Mouse (Mus musculus): ENCODE results near the gene Hdac5.

The Hdac5 gene

DNA sequence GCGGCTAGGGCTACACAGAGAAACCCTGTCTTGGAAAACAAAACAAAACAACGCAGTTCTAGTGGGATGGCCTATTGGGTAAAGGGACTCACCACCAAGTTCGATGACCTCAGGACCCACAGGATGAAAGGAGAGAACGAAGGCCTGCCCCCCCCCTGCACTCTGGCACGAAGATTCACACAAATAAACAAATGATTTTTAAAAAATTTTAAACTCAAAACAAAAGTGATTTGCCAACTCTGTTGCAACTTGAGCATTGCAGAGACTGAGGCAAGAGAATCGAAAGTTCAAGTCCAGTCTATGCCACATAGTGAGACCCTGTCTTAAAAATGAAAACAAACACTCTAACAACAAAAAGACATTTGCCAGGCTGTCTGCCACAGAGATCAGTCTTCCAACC lies 10.7 kb upstream of the Hdac5 start:
- DNase-seq (ENCODE audit: low spot score in 2 of 2): no peak

DNA sequence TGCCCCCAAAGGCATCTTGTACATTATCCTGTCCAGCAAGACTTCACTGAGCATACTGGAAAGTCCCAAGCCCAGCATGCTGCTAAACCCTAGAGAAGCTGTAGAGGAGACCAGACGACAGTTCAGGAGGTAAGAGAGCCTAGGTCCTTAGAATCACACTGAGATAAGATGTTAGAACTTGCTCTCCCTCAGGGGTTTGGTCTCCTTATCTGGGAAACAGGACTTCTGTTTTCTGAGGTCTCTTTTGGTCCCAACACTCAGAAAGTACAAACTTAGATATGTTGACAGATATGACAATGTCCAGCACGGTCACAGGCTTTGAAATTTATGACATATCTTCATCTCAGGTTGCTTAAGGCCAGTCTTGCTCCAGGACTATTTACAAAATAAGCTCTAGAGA lies 6.1 kb upstream of the Hdac5 start:
- DNase-seq (ENCODE audit: low spot score in 2 of 2): no peak

DNA sequence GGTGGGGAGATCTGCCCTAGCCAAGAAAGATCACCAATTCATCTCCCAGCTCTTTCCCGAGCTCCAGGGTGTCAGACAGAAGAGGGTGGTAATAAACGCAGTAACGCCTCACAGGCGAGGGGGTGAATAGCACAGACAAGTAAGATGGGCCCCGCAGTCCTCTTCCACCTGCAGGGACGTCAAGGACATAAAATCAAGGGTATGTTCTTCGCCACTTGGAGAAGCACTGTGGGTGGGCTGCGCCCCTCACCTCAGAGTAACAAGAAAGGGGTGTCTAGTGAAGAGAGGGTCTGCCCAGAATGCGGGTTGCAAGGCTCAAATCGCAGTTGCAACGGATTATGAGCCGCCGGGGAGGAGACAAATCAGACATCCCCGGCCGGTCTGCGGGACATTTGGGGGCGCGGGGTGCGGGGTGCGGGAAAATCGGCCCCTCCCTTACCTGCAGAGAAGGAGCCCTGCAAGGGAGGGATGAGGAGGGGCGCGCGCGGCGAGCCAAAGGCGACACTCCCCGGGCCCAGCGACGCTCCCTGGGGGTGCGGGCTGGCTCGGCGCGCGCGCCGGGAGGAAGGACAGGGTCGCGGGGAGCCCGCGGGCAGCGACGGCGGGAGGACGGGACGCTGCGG lies 524 bp downstream of the Hdac5 start:
- DNase-seq (ENCODE audit: low spot score in 2 of 2): peak in 1 of 2 experiments; percentile 48

DNA sequence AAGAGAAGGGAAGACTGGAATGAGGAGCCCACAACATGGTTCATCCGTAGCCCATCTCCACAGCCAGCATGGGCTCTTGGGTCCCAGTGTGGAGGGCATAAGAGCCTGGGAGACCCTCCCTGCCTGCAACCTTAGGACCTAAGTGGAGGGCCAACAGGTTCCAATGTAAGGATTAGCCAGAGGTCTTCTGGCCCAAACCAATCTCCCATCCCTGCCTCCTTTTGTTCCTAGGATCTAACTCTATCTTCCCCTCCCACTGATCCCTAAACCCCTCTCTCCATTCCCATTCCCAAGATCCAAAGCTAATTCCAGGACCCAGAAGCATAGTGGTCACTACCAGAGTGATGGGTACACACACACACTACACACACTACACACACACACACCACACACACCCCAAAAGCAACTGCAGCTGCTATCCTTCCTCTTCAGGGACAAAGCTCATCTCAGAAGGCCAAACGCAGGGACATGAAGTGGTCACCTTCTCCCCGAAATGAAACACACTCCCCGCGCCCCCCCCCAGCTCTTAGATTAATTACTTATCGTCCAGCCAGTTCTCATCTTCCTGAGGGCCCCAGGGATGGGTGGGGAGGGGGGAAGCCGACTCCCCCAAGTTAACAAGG lies 1.2 kb downstream of the Hdac5 start:
- DNase-seq (ENCODE audit: low spot score in 2 of 2): no peak

DNA sequence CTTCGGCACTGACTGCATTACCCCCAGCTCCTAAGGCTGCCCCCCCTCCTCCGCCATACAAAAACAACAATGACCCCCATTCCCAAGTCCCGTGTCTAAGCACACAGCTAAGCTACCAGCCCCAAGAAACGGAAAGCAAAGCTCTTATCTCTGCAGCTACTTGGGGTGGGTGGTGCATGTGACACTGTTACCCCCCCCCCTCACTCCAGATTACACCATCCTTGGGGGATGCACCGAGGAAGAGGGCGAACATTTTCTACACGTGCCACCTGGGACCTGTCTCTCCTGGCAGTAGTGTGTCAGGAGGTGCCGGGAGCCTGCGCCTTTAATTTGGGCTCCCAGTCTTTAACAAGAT lies 1.8 kb downstream of the Hdac5 start:
- no peak for DNase-seq (ENCODE audit: low spot score in 2 of 2)

DNA sequence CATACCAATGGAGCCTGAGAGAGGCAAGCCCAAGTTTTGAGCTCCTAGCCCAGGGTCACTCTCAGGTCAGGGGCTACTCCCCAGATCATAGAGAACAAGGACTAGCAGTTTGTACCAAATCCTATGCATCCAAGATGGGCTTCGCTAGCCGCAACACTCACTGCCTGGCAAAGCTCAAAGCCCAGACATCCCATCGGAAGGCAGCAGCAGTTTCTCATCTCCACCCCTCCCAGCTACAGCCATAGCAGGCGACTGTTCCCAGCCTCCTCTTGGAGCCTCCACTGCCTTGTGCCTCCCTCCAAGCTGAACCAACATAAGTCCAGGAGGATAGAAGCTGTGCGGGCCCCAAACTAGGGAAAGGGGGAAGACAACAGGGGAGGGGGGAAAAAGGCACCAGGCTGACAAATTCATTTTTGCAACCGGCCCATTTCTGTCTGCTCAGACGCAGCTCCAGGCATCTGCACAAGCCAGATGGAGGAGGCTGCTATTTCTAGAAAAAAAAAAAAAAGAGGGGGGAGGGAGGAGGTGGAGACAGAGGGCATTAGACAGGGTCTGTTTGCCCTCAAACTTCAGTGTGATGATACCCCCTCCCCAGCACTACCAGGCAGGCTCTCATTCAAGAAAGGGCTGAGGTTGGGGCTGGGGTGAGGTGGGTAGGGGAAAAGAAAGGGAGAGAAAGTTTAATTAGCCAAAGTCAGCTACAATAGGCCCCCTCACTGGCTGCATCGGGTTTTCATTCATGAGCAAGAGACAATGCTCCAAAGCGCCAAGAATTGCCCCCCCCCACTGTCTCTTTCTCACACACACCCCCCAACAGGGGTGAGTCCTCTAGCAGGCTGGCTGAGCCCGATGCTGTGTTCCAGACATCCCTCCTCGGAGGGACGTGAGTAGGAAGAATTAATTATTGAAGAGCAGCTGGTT lies 2.4 kb downstream of the Hdac5 start:
- peak in 1 of 2 experiments; percentile 51 for DNase-seq (ENCODE audit: low spot score in 2 of 2)

DNA sequence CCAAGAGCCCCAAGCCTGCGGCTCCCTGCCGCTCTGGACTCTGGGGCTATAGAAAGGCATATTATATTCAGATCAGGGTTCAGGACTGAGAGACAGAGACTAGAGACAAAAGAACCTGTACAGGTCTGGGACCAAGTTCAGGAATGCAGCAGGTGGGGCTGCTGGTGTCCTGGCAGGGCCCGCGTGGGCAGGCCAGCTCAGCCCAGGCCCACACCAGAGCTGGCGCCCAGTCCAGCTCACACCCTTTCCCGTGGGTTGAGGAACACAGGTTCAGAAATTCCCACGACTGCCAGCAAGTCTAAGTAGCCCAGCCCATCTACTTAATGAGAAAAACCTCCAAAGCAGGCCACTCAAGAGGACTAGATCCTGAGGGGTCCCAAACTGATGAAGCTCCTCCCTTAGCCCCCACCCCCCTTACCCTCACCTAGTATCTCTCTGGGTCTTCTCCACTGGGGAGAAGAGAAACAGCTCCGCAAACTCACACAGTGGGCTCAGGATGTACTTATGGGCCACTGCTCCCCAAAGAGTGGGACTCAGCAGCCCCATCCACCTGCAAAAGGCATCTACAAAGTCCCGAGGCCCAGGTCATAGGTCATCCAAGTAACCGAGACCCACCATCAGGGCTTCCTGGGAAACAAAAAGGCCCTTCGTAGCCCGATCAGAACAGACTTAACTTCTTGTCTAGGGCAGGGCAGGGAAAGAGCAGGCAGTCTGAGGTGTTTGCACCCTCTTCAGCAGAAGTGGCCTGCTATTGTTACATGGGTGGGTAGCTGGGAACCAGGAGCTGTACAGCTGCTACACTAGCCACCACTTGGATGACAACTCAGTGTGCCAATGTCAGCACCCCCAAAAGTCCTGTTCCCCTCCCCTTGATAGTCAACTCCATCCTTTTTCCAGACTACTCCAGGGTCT lies 3.6 kb downstream of the Hdac5 start:
- DNase-seq (ENCODE audit: low spot score in 2 of 2): peak in 1 of 2 experiments; percentile 33

DNA sequence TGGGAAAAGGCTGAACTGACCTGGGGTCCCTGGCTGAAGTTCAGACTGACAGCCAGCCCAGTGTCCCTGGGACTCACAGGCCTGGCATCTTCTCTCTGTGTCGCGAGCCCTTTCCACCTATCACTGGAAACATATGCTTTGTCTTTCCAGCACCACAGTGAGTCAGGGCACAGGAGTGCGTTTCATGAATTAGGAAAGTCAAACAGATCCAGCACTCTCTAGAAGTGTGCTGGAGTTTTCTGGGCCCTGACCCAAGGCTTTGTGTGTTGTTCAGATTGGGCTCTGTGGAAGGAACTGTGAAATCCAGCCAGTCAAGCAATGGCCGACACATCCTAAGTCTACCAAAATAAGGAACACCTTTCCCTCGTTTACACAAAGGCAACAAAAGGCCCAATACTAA lies 4.7 kb downstream of the Hdac5 start:
- DNase-seq (ENCODE audit: low spot score in 2 of 2): no peak

DNA sequence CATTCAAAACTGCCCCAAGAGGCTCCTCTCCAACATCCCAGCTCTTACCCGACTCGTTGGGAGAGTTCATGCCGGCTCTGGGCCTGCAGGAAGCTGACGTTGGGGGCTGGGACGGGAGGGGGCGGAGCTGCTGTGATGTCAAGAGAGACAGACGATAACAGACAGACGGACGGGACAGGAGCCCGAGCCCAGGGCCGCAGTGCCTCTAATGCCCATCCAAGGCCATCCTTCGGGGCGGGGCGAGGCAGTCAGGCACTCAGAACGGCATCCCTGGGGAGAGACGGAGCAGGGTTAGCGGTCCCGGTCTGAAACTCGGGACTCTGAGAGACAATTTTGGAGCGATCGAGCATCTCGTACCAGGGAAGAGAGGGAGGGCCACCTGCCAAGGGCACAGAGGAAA lies 5.3 kb downstream of the Hdac5 start:
- peak in 1 of 2 experiments; percentile 32 for DNase-seq (ENCODE audit: low spot score in 2 of 2)

DNA sequence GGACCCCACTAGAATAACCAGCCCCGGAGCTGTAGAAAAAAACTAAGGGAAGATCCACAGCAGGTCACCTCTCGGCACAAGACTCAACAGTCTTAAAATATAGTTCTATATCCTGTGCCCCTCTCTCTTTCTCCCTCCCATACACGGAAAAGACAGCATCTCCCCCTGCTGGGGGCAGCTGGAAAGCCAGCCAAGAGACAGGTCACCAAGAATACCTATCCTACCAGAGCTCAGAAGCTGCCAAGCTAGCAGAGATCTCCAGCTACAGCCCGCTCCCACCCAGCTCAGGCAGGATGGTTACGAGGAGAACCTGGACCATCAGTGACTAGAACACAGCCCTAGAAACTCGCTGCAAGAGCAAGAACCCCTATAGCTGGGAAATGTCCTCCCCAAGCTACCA lies 6.8 kb downstream of the Hdac5 start:
- DNase-seq (ENCODE audit: low spot score in 2 of 2): peak; percentile 62 to 75

DNA sequence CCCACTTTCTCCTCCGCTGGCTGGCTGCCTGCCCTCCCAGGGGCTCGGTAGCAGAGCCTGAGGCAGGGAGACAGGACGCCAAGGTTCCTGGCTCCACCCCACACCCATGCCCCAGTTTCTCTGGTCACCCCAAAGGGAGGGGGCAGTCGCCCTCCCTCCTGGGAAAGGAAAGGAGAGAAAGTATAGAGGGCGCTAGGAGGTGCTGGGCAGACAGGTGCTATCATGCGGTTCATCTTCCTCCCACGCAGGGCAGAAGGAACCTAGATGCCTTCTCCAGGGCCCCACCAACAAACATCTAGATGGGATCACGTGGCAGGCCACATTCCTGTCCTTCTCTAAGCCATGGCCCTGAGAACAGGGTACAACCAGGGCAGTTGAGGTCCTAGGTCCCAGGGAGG lies 8.0 kb downstream of the Hdac5 start:
- peak; percentile 54 to 58 for DNase-seq (ENCODE audit: low spot score in 2 of 2)

DNA sequence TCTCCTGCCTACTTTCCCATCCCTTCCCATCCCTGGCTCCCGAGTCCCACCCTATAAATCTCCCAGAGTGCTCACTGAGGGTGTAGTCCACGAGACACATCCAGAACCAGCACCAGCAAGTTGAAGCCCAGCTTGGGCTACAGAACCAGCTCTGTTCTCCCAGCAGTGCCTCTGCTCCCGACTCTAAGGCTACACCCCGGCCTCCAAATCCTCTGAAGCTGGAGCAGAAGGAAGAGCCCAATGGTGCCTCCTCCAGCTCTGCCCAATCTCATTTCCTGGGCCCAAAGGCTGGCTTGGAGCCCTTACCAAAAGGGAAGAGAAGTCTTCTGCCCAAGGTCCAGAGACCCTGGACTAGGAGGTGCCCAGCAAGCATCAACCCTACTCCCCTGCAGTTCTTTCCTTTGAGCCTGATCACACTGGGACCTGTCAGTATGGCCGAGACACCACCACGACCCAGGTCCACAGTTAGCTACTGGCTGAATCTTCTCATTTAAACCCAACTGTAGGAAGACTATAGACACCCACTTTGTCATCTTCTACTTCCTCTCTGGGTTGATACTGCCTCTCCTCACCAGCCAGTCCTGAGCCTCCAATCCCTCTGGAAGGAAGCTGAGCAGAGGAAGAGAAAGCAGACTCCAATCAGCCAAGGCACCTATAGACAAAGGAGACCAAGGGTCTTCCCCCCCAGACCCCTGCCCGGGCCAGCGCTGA lies 8.6 kb downstream of the Hdac5 start:
- no peak for DNase-seq (ENCODE audit: low spot score in 2 of 2)

DNA sequence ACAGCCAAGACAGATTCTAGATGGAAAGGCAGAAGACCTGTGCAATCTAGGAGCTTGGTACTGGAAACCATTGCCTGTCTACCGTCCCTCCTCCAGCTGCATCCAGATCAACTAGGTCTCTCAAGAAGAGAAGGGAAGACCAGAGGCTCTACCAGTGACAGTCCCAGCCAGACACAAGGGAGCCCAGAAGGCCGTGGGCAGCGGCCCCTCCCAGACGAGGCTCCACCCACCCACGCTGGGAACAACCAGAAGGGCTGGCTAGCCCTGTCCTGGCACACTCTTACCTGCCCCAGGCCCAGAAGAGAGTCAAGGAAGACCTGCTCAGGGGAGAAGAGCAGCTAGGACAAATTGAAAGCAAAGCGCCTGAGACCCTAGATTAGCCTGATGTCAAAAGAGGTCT lies 9.5 kb downstream of the Hdac5 start:
- DNase-seq (ENCODE audit: low spot score in 2 of 2): peak; percentile 34 to 38

DNA sequence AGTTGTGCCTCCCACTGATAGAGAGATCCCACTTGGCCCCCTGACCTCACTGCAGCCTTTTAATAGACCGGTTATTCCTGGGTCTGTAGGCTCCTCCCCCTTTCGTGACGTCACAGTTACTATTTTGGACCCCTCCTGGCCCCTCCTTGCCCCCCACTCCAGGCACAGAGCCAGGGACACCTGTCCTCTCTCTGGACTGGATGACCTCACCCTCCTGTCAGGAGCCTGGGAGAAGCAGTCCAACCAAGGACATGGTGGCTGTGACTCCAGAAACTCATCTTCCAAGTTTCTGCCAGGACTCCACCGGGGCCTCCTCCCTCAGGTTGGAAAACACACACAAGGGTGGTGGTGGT lies 10.0 kb downstream of the Hdac5 start:
- peak; percentile 54 to 59 for DNase-seq (ENCODE audit: low spot score in 2 of 2)

DNA sequence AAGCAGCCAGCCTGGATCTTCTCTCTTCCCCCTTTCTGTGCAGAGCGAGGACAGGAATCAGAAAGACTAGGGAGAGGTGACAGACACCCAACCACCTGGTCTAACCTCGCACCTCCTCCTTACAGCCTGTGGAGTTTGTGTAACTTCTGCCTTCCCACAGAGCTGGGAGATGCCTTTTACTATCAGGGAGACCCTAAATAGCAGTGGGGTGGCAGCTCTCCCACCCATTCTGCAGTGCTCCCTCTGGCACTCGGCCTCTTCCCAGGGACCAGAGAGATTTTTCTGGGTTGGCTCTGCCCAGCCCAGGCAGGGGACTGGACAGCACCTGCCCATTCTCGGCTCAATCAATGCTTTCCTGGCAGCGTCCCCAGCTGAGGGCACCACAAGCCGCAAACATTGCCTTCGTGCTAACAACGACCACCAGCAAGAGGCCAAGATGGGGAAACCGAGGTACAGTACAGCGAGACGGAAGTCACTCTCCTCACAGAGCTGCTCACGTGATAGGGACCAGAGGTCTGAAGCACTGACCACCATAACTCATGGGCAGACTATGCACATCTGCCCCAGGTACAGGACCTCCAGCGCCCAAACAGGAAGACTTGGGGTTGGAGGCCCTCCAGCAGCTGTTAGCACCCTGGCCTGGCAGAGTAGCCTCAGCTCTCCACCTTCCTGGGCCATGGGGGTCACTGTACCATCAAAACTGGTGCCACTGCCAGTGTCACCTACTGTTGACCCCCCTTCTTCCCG lies 10.5 kb downstream of the Hdac5 start:
- peak in 1 of 2 experiments; percentile 57 for DNase-seq (ENCODE audit: low spot score in 2 of 2)

DNA sequence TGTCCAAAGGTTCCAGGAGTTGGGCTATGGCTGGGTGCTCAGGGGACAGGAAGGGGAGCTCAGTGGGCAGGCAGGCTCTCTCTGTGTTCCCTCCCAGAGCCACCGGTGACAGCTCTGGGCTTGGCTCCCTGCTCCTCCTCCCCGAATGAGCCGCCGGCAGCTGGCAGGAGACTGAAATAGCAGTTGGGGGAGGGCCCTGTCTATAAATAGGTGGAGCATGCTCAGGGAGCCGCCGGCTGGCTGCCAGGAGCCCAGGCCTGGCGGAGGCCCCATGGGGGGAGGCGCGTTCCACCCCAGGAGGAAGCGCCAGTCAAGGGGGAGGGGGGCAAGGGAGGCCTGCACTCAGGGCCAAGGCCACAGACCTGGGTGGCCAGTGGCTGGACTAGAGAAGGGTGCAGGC lies 11.2 kb downstream of the Hdac5 start:
- peak; percentile 97 for DNase-seq (ENCODE audit: low spot score in 2 of 2)

DNA sequence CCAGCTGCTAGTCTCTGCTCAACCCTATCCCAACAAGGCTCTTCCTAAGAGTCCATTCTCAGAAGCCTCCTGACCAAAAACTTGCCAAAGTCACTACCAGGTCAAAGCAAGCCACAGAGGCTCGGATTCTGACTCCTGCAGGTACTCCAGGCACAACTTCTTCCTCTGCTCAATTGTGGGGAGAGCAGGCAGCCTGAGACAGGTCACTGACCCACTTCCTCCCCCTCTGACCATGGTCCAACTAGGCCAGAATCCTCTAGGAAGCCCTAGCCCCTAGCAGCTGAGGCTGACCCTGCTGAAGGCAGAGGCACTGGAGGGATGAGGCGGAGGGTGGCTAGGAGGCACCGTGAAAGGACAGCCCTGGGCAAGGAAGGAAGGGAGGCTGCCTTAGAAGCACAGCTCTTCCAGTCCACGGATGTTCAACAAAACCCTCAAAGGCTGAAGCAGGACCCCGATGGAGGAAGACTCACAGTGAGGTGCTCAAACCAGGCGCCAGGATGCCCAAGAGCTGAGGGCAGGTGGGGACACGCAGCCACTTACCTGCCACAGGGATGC lies 12.0 kb downstream of the Hdac5 start:
- peak; percentile 32 to 36 for DNase-seq (ENCODE audit: low spot score in 2 of 2)

DNA sequence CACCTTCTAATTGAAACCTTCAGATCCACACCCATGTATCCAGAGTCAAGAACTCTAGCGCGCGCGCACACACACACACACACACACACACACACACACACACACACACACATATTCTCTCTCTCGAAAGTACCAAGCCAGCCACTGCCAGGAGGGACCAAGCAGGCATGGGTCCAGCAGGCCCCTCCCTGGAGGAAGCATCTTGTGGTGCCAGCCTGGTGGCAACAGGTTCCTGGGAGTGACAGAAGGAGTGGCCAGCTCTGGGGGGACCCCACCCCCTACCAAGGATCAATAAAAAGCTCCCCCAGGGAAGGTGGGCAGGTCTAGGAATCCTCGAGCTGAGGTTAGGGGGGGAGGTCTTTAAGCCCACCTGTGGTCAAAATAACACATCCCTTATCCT lies 12.6 kb downstream of the Hdac5 start:
- DNase-seq (ENCODE audit: low spot score in 2 of 2): peak; percentile 61 to 62

DNA sequence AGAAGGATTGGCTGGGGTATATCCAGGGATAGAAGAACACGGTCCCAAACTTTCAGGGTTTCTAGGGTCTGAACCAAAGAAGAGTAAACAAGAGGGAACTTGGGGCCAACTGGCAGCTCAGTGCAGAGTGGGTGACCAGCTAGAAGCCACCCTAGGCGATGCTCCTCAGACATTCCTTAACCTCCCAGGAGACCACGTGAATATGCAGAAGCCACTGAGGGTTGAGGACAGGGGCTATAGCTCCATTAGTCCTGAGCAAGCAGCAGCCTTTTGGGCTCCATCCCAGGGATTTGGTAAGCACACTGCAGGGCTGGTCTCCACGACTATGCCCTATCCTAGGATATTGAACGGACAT lies 13.1 kb downstream of the Hdac5 start:
- DNase-seq (ENCODE audit: low spot score in 2 of 2): peak; percentile 30 to 38

Data from right cerebral cortex, postnatal 10 days (tissue).